Mouse (Mus musculus): ENCODE data around the gene Dnmt3a. TPM values are rescaled to one million over a fixed set of nuclear protein-coding genes. Genes with fewer than 3 reads are reported as not detected.
A peak's percentile ranks its signal among the peaks of the same experiment; 100 is the strongest.

Dnmt3a gene
- total RNA-seq, 2 experiments from 2014 or later, result 184 to 206 TPM

DNA sequence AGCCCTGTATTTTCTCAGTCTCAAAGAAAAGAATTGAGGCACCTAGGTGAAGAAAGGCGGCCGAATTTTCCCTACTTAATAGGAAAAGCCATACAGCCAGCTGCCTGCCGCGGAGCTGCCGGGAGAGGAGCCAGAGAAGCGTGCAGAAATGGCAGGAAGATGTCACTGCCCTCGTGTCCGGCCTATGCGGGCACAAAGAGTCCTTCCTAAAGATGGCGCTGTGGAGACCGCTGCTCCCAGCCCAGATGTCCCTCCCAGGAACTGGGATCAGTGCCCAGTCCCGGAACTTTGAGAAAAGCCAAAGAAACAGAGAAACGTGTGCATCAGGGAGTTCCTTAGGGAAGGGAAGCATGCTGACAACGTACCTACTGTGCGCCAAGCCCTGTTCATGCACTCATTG, 65.8 kb downstream of the Dnmt3a start:
- intact Hi-C loops (cut with DNase I), result no loop called here
- peak; percentile 93 for DNase-seq

DNA sequence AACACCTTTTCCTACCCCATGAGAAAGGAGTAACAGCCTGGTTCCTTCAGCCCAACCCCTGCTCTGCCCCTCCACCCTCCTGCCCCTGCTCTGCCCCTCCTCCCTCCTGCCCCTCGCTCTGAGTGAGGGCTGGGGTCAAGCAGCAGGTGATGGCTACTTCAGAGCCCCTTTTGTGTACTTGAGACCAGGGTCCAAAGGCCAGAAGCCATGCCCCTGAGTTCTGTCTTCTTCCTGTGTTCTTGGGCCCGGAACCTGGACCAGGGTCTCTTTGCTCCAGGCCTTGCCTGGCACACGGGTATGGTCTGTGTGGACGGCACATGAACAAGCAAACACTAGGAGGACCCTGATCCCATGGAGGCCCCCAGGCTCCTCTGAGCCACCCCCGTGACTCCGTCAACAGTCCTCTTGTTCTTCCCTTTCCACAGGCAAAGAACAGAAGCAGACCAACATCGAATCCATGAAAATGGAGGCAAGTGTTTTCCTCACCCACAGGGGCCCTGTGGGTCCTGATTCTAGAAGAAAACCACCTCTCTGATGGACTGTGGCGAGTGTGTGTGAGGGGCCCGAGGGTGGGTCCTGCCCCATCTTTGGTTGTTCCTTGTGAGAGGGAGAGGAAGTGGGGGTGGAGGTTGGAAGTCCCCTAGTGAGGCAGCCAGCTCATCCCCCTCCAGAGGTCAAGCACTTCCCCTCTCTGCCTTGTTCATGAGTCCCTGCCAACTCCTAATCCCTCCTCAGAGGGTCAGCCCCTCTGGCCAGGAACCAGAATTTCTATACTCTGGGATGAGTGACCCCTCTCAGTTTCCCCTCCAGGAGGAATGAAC, 66.8 kb downstream of the Dnmt3a start:
- DNase-seq, result no peak
- intact Hi-C loops (cut with DNase I), result no loop called here

DNA sequence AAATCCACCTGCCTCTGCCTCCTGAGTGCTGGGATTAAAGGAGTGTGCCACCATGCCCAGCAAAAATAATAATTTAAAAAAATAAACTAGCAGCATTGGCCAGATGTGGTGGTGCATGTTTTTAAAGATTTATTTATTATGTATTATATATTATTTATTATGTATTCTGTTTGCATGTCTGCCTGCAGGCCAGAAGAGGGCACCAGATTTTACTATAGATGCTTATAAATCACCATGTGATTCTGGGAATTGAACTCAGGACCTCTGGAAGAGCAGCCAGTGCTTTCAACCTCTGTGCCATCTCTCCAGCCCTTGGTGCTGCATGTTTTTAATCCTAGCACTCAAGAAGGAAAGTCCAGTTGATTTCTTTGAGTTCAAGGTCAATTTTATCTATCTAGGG, 69.7 kb downstream of the Dnmt3a start:
- intact Hi-C loops (cut with DNase I), result no loop called here
- DNase-seq, result no peak

- intact Hi-C loops (cut with DNase I), result no loop called here
- DNase-seq, result no peak
Measured at GRCm38 (mm10) chr12:3877376-3877775, 71.6 kb downstream of the Dnmt3a start.

DNA sequence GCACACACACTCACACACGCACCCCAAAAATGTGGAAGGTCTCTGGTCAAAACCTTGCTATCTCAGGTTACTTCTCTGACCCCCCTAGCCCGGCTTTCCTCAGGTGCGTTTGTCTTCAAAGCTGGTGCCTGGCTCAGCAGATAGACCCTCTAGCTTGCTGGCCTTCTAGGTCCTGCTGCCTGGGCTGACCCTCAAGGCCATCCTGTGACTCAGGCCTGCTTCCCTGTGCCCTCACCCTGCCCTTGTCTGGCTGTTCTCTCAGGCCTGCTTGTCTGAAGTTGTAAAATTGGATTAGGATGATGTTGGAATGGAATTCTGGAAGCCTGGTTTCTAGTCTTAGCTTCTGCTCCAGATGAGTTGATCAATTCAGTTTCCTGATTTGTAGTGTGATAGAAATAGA, 75.7 kb downstream of the Dnmt3a start:
- no peak for DNase-seq
- intact Hi-C loops (cut with DNase I), result no loop called here

DNA sequence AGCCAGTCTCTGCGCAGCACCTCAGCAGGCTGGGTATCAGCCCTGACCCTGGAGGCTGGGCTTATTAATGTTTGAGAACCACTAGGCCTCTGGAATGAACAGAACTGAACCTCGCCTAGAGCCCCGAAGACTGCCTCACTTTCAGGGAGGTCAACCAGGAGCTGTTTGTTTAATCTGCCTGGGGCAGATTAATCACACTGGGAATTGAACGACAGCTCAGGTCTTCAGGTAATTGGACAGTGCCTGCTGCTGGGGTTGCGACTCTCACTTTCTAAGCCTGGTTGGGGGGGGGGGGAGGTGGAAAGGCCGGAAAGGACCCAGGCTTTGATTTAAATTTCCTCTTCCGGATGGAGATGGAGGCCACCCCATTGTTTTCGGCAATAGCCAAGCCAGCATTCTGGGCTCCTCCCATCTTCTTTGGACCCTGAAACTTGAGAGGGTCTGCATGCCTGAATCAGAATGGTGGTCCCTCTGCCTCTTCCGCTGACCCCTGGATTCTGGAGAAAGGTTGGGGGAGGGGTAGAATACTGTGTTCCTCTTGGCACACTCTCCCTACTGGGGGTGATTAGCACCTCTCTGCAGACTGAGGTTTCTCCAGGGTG, 79.2 kb downstream of the Dnmt3a start:
- DNase-seq, result no peak
- intact Hi-C loops (cut with DNase I), result no loop called here

DNA sequence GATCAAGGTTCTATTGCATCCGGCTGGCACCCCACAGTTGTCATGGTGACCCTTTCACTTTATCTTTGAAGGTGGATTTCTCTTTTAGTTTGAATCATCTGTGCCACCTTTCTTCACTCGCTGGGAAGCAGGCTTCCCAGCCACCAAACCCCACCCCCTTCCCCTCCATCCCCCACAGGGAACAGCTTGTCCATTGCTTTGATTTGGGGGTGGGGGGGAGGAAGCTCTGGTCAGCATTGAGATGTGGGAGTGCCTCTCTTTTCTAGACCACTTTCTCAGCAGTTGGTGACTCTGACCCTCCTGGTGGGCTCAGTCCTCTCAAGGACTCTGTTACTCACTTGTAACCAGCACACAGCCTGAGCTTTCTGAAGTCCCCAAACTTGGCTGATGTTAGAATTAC, 80.8 kb downstream of the Dnmt3a start:
- intact Hi-C loops (cut with DNase I), result no loop called here
- no peak for DNase-seq

GRCm38 (mm10) chr12:3887515-3888325, 81.9 kb downstream of the Dnmt3a start:
- intact Hi-C loops (cut with DNase I), result no loop called here
- DNase-seq, result peak; percentile 65

DNA sequence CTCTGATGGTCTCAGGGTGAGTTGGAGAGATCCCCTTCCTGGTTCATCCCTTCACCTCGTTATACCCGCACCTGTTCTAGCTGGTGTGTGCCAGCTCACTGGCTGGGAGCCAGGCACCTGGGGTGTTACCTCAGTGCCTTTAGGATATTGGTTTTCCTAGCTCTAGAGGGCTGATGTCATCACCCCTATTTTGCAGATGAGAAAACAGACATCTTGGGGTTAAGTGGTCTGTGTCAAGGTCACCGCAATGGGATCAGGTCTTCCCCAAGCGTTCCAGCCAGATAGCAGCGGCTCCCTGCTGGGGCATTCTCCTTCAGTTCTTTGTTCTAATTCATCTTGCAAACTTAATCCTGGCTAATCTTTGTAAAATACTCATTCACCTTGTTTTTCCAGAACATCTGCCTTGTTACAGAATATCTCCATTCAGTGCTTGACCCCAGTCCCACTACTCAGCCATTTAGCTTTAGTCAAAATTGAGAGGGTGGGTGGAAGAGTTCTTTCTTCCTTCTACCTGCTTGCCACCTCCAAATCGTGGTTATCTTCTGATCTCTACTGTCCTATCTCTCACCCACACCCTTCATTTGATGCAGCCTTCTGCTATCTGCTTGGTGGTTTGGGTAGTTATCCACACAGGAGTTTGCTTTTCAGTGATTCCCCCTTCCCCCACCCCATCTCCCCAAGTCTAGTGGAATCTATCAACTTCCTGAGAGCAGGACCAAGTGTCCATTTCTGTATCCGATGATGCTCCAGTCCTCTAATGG, 84.2 kb downstream of the Dnmt3a start:
- intact Hi-C loops (cut with DNase I), result no loop called here
- DNase-seq, result peak; percentile 63

DNA sequence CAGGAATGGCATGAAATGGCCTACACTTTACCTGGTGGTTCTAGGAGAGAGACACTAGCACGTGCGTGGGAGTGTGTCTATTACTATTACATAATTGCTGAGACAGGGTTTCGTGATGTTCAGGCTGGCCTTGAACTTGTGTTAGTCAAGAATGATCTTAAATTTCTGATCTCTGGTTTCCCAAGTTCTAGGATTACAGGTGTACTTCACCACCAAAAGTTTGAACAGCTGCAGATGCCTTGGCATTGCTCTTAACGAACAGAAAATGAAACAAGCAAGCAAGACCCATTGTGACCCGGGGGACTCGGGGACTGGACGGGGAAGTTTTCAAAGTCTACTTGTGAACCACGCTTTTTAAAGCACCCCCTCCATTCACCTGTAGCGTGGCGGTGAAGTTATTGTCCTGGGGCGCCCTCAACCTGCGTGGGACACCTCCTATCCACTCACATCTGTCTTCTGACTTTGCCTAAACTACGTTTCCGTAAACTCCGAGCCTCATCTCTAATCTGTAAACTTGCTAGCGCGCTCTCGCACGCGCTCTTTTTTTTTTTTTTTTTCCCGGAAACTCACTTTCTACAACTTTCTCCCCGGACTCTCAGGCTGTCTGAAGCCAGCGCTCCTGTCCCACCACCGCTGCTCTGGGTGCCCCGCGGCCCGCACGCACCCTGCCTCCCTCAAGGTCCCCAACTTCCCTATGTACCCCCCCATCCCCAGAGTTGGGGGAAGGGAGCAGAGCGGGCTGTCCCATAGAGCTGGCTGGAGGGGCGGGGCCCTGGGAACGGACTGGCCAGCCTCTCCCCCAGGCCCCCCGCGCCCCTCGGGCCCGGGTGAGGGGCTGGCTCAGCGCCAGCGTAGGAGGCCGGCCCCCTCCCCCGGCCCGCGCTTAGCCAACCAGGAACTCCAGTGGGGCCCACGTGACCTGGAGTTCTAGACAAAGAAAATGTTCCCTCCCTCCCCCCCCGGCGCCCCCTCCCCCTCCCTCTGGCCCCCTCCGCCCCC, 85.2 kb downstream of the Dnmt3a start:
- peak; percentile 68 for DNase-seq
- intact Hi-C loops (cut with DNase I), result no loop called here

DNA sequence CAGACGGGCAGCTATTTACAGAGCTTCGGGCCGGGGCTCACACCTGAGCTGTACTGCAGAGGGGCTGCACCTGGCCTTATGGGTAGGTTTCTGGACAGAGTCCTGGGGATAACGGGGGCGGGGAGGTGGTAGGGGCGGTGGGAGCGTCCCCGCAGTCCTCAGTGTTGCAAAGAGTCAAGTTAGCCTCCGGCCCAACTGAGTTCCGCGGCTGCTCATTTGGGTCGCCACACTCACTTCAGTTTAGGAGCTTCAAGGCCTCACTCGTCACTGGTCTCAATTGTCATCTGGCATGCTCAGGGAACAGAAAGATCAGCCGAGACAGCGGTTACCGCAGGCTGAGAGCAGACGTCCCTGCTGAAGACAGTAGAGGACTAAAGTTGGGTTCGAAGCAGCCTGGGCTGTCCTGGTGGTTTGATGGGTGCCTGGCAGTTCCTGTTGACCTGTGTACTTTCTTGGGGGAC, 86.0 kb downstream of the Dnmt3a start:
- intact Hi-C loops (cut with DNase I), result no loop called here
- DNase-seq, result no peak

GRCm38 (mm10) chr12:3892240-3893059, 86.6 kb downstream of the Dnmt3a start:
- intact Hi-C loops (cut with DNase I), result no loop called here
- no peak for DNase-seq

DNA sequence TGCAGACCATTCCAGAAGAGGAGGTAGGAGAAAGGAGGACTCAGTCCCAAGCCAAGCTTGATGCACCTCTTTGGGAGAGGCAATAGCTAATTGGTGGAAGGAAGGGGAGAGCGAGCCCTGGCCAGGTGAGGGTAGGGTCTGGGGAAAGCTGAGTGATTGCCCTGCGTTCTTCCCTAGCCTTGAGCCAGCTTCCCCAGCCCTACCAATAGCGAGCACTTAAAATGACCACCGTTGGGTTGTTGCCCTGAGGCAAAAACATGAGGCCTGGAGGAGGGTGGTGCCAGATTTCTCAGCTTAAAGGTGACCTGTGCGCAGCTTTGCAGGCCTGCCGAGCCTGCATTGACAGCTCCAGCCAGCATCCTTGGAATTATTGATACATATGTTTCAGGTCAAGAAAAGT, 87.5 kb downstream of the Dnmt3a start:
- DNase-seq, result no peak
- intact Hi-C loops (cut with DNase I), result no loop called here

DNA sequence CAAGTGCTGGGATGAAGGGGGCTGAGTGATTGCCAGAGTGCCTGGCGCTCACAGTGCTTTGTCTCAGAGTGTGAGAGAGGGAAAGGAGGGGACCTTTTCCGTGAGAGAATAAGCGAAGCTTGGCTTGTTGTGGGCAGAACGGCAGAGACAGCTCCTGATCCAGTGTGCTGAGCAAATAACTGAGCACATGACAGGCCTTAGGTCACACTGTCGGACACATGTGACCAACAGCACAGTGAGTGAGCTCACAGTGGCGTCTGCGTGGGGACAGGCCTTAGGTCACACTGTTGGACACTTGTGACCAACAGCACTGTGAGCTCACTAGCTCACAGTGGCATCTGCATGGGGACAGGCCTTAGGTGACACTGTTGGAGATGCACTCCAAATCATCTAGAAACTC, 88.7 kb downstream of the Dnmt3a start:
- intact Hi-C loops (cut with DNase I), result no loop called here
- DNase-seq, result no peak

DNA sequence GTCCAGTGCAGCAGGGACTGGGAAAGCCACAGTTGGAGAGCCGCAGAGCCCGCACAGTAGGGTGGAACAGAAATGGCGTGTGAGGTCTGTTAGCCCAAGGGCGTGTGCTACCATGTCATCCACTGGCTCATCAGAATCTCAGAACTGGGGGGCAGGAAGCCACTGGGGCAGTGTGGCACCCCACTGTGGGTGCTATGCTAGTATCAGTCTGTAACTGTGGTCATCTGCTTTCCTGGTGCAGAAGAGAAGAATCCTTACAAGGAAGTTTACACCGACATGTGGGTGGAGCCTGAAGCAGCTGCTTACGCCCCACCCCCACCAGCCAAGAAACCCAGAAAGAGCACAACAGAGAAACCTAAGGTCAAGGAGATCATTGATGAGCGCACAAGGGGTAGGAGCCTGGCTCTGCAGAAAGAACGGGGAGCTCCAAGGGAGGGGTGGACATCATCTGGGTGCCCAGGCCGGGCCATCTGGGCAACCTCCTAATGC, 91.3 kb downstream of the Dnmt3a start:
- no peak for DNase-seq
- intact Hi-C loops (cut with DNase I), result no loop called here

- intact Hi-C loops (cut with DNase I), result no loop called here
- DNase-seq, result no peak
Measured at GRCm38 (mm10) chr12:3898811-3899210, 93.0 kb downstream of the Dnmt3a start.

GRCm38 (mm10) chr12:3905436-3905835, 99.6 kb downstream of the Dnmt3a start:
- DNase-seq, result no peak
- intact Hi-C loops (cut with DNase I), result no loop called here

GRCm38 (mm10) chr12:3906308-3906707, 100.5 kb downstream of the Dnmt3a start:
- intact Hi-C loops (cut with DNase I), result no loop called here
- DNase-seq, result no peak

- DNase-seq, result no peak
- intact Hi-C loops (cut with DNase I), result no loop called here
Measured at GRCm38 (mm10) chr12:3907008-3907407, 101.2 kb downstream of the Dnmt3a start.
